Mouse (Mus musculus): Measurements from ENCODE around the gene Tbkbp1. TPM values are rescaled to one million over a fixed set of nuclear protein-coding genes. Genes with fewer than 3 reads are reported as not detected.
A peak's percentile ranks its signal among the peaks of the same experiment; 100 is the strongest.

Gene Tbkbp1
- polyA plus RNA-seq, 1 experiment from 2014 or later = 4.0 TPM

DNA sequence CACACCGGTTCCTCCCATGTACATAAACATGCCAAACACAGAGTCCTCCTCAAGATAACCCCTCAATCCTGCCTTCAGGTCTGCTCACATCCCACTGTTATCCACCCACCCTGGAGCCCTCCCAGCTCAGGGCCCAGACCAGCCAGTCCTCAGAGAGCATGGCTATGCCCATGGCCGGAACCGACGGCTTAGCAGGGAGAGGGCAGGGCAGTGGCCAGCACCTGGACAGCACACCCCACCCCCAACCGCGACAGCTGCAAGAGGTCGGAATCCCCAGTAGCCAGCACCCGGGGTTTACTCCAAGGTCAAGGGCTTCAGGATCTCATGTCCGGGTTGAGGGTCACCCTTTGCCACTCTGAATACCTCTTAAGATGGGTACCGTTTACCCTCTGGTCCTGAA is 31.1 kb downstream of the Tbkbp1 start:
- no peak overlapping the region for H3K4me3 ChIP-seq
- peak overlapping the region; percentile 25; the same call in 1 of the 2 replicates for H3K27ac ChIP-seq
- H3K4me1 ChIP-seq = peaks cover 56% of the 10 kb centered on the region
- peaks cover 73% of the 10 kb centered on the region for H3K27me3 ChIP-seq (ENCODE audit: poor library complexity, severe bottlenecking)
- no peak for DNase-seq (ENCODE audit: extremely low spot score, low spot score)
- 55% methylated on average over 10 of the region's 10 CpGs for WGBS
- no peaks in the 10 kb centered on the region for H3K36me3 ChIP-seq (replicated peaks)
- H3K9me3 ChIP-seq = no peaks in the 10 kb centered on the region

DNA sequence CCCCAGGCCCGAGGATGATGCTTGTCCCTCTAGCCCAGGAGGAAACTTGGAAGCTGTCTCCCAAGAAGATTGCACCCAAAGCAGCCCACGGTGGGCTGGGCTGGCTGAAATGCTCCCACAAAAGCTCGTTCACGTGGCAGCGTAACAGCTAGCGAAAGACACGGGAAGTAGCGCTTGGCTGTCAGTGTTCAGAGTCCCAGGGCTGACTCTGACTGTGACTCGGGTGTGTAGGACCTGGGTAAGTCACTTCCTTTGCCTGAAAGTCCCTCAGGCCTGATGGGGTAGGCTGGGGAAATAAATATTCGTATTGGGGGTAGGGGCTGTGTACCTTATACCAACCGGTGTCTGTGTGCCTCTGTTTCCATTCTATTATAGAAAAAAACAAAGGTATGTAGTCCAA is 35.5 kb downstream of the Tbkbp1 start:
- H3K36me3 ChIP-seq (replicated peaks) = no peaks in the 10 kb centered on the region
- H3K4me1 ChIP-seq = peaks cover 47% of the 10 kb centered on the region
- DNase-seq (ENCODE audit: extremely low spot score, low spot score) = no peak
- H3K27me3 ChIP-seq (ENCODE audit: poor library complexity, severe bottlenecking) = peaks cover 90% of the 10 kb centered on the region
- H3K27ac ChIP-seq = no peak overlapping the region
- no peaks in the 10 kb centered on the region for H3K9me3 ChIP-seq
- WGBS = 9% methylated on average over 11 of the region's 11 CpGs
- H3K4me3 ChIP-seq = peak overlapping the region; percentile 55

DNA sequence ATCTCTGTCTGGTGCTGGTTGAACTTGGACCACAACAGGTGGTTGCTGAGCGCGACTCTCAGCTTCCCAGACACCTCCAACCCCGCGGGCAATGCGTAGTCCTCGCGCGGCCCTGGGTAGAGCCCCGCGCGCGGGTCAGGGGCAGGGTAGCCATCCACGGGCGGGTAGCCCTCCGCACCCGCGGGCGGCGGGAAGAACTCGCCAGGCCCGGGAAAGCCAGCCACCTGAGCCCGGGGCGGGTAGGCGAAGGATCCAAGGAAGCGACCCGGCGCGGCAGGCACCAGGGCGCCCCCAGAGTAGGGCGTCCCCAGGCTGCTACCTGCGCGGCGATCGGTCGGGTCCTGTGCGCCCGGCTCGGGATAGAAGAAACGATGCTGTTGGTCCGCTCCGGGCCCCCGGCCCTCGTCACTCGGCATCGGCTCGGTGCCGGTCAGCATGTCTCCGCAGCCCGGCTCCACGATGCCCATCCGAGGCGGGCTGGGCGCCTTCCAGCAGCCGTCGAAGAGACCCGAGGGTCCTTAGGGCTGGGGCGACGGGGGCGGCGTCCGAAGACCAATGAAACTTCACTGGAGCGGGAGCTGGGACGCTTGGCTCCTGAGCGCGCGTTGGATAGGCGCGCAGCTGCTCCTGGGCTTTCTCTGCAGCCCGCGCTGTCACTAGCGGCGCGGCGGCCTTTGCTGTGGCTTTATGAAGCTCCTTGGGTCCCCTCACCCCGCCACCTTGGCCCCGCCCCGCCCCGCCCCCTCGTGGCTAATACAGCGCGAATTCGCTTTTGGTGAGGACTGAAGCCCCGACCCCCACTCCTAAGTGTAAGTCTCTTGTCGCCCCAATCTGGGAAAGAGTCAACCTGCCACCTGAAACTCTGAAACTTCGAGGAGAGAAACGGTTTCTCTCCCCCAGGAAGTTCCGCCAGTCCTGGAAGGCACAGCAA is 36.4 kb downstream of the Tbkbp1 start, which contains the start of gene Tbx21:
Gene Tbx21 (minus strand): TSS at position 661 of the 931 bp plus-strand sequence.
- WGBS = under 1% methylated on average over 84 of the region's 87 CpGs
- no peak for DNase-seq (ENCODE audit: extremely low spot score, low spot score)
- Histone ChIP-seq H3K27ac (peak within 1 kb of the TSS; percentile 26; the same call in 1 of the 2 replicates), H3K27me3 (ENCODE audit: poor library complexity, severe bottlenecking) (peaks cover 86% of the 10 kb centered on the region), H3K4me3 (peak within 1 kb of the TSS; percentile 55), H3K9me3 (no peaks in the 10 kb centered on the region), H3K36me3 (replicated peaks) (no peaks in the 10 kb centered on the region), H3K4me1 (peaks cover 39% of the 10 kb centered on the region)

DNA sequence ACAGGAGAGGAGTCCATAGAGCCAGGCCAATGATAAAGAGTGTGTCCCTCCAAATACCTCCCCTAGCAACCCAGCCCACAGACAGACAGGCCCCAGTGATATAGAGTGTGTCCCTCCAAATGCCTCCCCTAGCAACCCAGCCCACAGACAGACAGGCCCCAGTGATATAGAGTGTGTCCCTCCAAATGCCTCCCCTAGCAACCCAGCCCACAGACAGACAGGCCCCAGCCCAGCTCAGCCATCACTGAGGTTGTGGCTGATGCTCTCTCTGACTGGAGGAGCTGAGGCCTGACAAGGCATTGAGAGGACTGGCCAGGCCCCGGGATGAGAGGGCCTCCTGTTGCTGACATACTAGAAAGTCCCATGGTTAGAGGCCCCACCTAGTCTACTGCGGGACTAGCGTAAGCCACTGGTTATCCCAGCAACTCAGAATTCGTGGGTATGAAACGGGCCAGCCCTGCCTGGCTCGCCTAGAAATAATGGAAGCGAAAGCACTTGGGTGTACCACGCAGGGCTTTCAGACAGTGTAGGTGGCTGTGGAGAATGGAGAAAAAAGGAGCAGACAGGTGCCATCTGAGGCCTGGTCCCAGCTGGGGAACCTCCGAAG is 38.7 kb downstream of the Tbkbp1 start:
- no peak for DNase-seq (ENCODE audit: extremely low spot score, low spot score)
- Histone ChIP-seq H3K27ac (no peak overlapping the region), H3K4me1 (peaks cover 25% of the 10 kb centered on the region), H3K4me3 (no peak overlapping the region), H3K27me3 (ENCODE audit: poor library complexity, severe bottlenecking) (peaks cover 70% of the 10 kb centered on the region), H3K36me3 (replicated peaks) (no peaks in the 10 kb centered on the region), H3K9me3 (no peaks in the 10 kb centered on the region)
- 76% methylated on average over 9 of the region's 9 CpGs for WGBS

DNA sequence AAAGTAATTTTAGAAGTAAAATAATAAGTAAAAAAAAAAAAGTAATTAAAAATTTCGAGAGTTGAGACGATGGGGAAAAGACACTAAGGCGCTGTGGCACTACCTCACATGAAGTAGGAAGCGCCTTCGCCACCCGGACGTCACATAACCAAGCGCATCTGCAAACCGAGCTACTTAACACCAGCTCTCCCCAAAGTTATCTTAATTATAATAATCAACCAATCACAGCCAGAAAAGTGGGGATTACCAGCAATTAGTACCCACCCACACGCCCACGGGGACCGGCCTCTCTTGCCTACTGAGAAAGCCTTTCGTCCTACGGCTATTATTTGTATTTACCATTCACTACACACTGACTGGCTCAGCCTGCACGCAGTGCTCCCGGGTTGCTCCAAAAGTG is 42.3 kb downstream of the Tbkbp1 start:
- DNase-seq (ENCODE audit: extremely low spot score, low spot score) = no peak
- no peak overlapping the region for H3K4me3 ChIP-seq
- H3K9me3 ChIP-seq = no peaks in the 10 kb centered on the region
- WGBS = 84% methylated on average over 16 of the region's 16 CpGs
- H3K36me3 ChIP-seq (replicated peaks) = no peaks in the 10 kb centered on the region
- H3K27me3 ChIP-seq (ENCODE audit: poor library complexity, severe bottlenecking) = peaks cover 34% of the 10 kb centered on the region
- H3K27ac ChIP-seq = no peak overlapping the region
- H3K4me1 ChIP-seq = peaks cover 5% of the 10 kb centered on the region

DNA sequence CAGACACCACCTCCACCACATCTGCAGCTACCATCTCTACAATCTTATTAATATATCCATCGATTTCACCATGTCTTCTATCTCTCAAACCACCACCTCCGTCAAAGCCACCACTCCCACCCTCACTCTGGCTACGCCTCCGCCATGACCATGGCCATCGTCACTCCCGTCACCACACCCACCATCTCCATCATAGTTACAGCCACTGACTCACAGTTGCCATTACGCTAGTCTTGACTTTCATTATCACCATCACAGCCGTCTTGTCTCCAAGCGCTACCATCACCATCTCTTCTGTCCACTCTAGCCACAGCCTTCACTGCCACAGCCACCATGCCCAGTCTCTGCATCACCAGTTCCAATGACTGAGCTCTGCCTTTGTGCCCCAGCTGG is 47.2 kb downstream of the Tbkbp1 start:
- 94% methylated on average over 9 of the region's 9 CpGs for WGBS
- H3K4me1 ChIP-seq = peaks cover 1% of the 10 kb centered on the region; the same call in 1 of the 2 replicates
- H3K27me3 ChIP-seq (ENCODE audit: poor library complexity, severe bottlenecking) = peaks cover 26% of the 10 kb centered on the region
- no peak for DNase-seq (ENCODE audit: extremely low spot score, low spot score)
- H3K36me3 ChIP-seq (replicated peaks) = no peaks in the 10 kb centered on the region
- no peak overlapping the region for H3K27ac ChIP-seq
- no peaks in the 10 kb centered on the region for H3K9me3 ChIP-seq
- no peak overlapping the region for H3K4me3 ChIP-seq

DNA sequence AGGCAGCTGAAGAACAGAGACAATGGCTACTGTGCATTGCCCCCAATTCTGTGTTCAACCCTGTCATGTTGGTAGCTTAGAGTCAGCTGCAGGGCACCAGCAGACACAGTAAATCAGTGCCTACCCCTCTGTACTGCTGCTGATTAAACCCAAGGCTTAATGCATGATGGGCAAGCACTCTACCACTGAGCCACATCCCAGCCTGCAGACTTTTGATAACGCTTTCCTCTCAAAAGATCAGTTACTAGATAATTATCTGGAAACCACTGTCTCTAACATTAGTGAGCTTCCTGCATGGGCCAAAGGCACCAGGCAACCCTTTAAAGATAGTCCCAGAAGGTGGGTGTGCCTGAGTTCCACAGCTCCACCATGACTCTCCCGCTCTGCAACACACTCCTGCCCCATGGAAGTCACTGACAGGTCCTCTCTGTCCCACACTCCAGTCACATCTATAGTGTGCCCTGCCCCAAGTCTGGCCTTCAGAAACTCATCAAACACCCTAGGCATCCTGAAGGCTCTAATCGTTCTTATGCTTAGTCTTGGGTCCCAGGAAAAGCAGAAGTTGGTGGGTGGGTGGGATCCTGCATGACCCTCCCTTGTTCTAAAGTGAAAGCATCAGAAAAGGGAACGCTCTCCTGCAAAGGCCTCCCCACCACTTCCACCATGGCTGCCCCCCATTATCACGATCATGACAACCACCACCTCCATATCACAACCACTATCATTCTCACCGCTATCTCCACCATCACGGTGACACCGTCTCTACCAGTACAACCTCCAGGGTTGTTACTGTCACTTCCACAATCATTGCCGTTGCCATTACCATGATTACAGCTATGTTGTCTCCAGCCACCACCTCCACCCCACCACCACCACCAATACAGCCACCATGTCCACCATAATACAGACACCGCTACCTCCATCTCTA is 47.9 kb downstream of the Tbkbp1 start:
- 93% methylated on average over 10 of the region's 10 CpGs for WGBS

DNA sequence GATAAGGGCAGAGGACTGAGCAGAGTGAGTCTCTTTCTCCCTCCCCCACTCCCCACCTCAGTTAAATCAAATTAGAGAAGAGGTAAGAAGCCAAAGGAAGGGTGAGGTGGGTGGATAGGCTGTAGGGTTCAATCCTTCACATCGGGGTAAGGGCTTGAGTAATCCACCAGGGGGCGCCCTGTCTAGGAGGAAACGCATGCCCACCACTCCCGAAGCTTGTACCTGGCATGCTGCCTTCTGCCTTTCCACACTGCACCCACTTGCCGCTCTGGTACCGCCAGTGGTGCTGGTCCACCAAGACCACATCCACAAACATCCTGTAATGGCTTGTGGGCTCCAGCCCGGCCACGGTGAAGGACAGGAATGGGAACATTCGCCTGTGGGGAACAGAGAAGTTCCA is 49.6 kb downstream of the Tbkbp1 start:
- H3K4me1 ChIP-seq = peaks cover 7% of the 10 kb centered on the region
- 21% methylated on average over 9 of the region's 9 CpGs for WGBS
- H3K27ac ChIP-seq = no peak overlapping the region
- DNase-seq (ENCODE audit: extremely low spot score, low spot score) = peak; percentile 50
- H3K9me3 ChIP-seq = no peaks in the 10 kb centered on the region
- peaks cover 47% of the 10 kb centered on the region for H3K27me3 ChIP-seq (ENCODE audit: poor library complexity, severe bottlenecking)
- no peaks in the 10 kb centered on the region for H3K36me3 ChIP-seq (replicated peaks)
- H3K4me3 ChIP-seq = no peak overlapping the region

More for the DNA sequence above, 47.9 kb downstream of the Tbkbp1 start:
- no peak overlapping the region for H3K27ac ChIP-seq
- no peaks in the 10 kb centered on the region for H3K36me3 ChIP-seq (replicated peaks)
- no peaks in the 10 kb centered on the region for H3K9me3 ChIP-seq
- H3K27me3 ChIP-seq (ENCODE audit: poor library complexity, severe bottlenecking) = peaks cover 30% of the 10 kb centered on the region
- DNase-seq (ENCODE audit: extremely low spot score, low spot score) = no peak
- H3K4me1 ChIP-seq = peaks cover 7% of the 10 kb centered on the region
- no peak overlapping the region for H3K4me3 ChIP-seq

DNA sequence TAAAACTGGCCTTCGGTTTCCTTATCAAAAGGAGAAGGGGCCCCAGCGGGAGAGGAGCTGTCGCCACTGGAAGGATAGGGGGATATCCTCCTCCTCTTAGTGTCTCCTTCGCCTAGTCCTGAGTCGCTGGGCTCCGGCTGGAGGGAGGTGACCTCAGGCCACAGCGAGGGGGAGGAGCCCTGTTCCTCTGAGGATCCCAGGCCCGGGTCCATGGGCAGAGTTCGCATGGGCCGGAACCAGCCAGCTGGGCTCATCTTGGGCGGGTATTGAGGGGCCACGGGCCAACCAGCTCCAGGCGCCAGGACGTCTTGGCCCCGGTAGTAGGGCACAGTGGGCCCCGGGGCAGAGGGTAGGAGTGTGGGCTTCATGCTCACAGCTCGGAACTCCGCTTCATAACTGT is 52.5 kb downstream of the Tbkbp1 start:
- no peak overlapping the region; the same call in 1 of the 2 replicates for H3K4me3 ChIP-seq
- H3K4me1 ChIP-seq = peaks cover 7% of the 10 kb centered on the region
- WGBS = 24% methylated on average over 18 of the region's 18 CpGs
- peaks cover 56% of the 10 kb centered on the region for H3K27me3 ChIP-seq (ENCODE audit: poor library complexity, severe bottlenecking)
- no peak for DNase-seq (ENCODE audit: extremely low spot score, low spot score)
- H3K27ac ChIP-seq = no peak overlapping the region
- H3K36me3 ChIP-seq (replicated peaks) = no peaks in the 10 kb centered on the region
- H3K9me3 ChIP-seq = no peaks in the 10 kb centered on the region

DNA sequence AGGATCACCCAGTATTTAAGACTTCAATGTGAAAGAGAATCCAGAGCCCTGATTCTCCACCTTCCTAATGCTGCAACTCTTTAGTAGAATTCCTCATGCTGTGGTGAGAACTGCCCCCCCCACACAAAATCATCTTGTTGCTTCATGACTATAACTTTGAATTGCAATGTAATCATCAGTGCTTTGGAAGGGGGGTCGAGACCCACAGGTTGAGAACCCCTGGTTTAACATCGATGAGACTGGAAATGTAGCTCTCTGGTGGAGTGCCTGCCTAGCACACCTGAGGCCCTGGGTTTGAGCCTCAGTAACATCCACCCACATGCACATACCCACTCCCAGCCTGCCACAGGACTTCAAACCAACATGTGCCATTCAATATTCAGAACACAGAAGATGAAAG is 56.7 kb downstream of the Tbkbp1 start:
- 0 out of 2 replicates have a peak, but pooled peaks cover under 1% of the 10 kb centered on the region for H3K9me3 ChIP-seq
- DNase-seq (ENCODE audit: extremely low spot score, low spot score) = no peak
- H3K4me1 ChIP-seq = peaks cover 7% of the 10 kb centered on the region
- peaks cover 37% of the 10 kb centered on the region for H3K27me3 ChIP-seq (ENCODE audit: poor library complexity, severe bottlenecking)
- 73% methylated on average over 2 of the region's 2 CpGs for WGBS
- H3K36me3 ChIP-seq (replicated peaks) = no peaks in the 10 kb centered on the region
- H3K27ac ChIP-seq = no peak overlapping the region
- no peak overlapping the region for H3K4me3 ChIP-seq

DNA sequence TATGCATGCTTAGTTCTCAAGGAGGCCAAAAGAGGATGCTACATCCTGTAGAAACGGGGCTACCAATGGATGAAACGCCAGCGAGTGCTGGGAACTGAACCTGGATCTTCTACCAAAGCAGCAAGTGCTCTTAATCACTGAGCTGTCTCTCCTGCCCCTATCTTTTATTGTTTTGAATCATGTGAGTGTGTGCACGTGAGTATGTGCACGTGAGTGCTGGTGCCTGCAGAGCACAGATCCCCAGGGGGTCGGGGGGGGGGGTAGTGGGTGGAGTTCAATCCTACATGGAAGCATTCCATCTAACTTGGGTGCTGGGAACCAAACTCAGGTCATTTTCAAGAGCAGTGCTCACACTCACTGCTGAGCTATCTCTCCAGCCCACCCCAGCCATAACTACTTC is 64.9 kb downstream of the Tbkbp1 start:
- DNase-seq (ENCODE audit: extremely low spot score, low spot score) = no peak
- Histone ChIP-seq H3K27me3 (ENCODE audit: poor library complexity, severe bottlenecking) (peaks cover 17% of the 10 kb centered on the region), H3K4me1 (peaks cover 8% of the 10 kb centered on the region), H3K9me3 (peaks cover 18% of the 10 kb centered on the region; the same call in 1 of the 2 replicates), H3K4me3 (no peak overlapping the region), H3K36me3 (replicated peaks) (no peaks in the 10 kb centered on the region), H3K27ac (no peak overlapping the region)
- 75% methylated on average over 6 of the region's 6 CpGs for WGBS

Measured in forebrain, embryonic 10.5 days (tissue).